Mouse (Mus musculus) testis, adult 2 months (tissue): ENCODE results near the gene Dennd6b. TPM values are rescaled to one million over a fixed set of nuclear protein-coding genes. Genes with fewer than 3 reads are reported as not detected.

Experiments
- H3K27ac ChIP-seq: fragments of 200-500 bp; 2 replicates; pipeline ENCODE4 v1.5.1; 2012; ENCODE audit warnings: low read depth, low read length; ENCODE audit not compliant: control insufficient read depth, insufficient read depth
- H3K27me3 ChIP-seq: fragments of 200-500 bp; 2 replicates; pipeline ENCODE4 v1.6.1; 2012; ENCODE audit warnings: mild to moderate bottlenecking, low read length, moderate library complexity; ENCODE audit not compliant: control insufficient read depth, insufficient read depth
- H3K36me3 ChIP-seq: fragments of 200-500 bp; 2 replicates; pipeline ENCODE4 v1.6.1; 2012; ENCODE audit warnings: mild to moderate bottlenecking, low read length; ENCODE audit not compliant: control insufficient read depth, insufficient read depth
- H3K4me1 ChIP-seq: fragments of 200-500 bp; 2 replicates; pipeline ENCODE4 v1.6.1; 2012; ENCODE audit warnings: low read length; ENCODE audit not compliant: control insufficient read depth, insufficient read depth
- H3K4me3 ChIP-seq: fragments of 200-500 bp; 2 replicates; pipeline ENCODE4 v1.5.1; 2012; ENCODE audit warnings: low read depth, mild to moderate bottlenecking, low read length, moderate library complexity, mixed read lengths; ENCODE audit not compliant: control insufficient read depth
- CTCF ChIP-seq: fragments of 200-500 bp; IDR thresholded peaks from 2 replicates; pipeline ENCODE4 v1.5.1; 2012; ENCODE audit warnings: low read depth, mild to moderate bottlenecking, inconsistent platforms, low read length, moderate library complexity; ENCODE audit not compliant: control insufficient read depth, insufficient read depth, insufficient replicate concordance
- POLR2A ChIP-seq: fragments of 200-500 bp; IDR thresholded peaks from 2 replicates; pipeline ENCODE4 v1.6.1; 2012; ENCODE audit warnings: low read depth, mild to moderate bottlenecking, inconsistent platforms, low read length, moderate library complexity; ENCODE audit not compliant: control insufficient read depth
- polyA plus RNA-seq: library from polyadenylated mRNA; depleted of rRNA; stranded (reverse); fragments of >200 nt; gene quantifications from 2 replicates; pipeline ENCODE4 v1.2.3, GENCODE M21; 2012

Dennd6b gene
- polyA plus RNA-seq, 1 experiment = 55.5 TPM

DNA sequence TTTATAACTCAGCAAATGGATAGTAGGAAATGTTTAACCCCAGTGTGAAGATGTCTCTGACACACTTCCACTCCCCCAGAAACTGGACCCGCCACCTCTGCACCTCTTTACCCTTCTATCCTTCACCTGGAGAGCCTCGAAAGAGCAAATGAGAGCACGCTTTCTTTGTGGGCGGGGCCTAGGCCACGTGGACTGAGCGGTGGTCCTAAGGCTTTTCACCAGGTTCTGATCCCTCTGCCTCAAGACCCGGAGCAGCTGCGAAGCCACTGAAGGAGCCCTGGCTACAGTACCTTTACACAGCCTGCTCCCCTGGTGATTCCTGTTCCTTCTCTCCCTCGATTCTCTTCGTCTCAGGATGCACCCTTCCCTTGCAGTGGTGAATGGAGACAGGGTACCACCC is 48.8 kb downstream of the Dennd6b start:
- Histone ChIP-seq H3K4me3 (no peak overlapping the region), H3K27me3 (no peaks in the 10 kb centered on the region; the same call in 1 of the 2 replicates)

DNA sequence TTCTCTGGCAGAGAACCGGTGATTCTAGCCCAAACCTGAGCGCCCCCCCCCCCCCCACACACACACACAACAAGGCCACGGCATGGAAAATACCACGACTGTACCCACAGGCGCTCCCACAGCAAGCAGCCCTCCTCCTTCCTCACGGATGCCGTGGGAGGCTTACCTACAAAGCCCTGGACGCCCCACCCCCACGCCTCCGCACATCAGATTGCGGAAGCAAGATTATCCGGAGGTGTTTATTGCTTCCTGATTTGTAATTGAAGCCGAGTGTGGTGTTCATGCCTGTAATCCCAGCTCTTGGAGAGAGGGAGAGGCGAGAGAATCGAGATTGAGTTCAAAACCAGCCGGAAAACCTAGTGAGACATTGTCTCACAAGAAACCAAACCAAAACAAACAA is 49.3 kb downstream of the Dennd6b start:
- no peak overlapping the region for H3K27ac ChIP-seq
- TF ChIP-seq POLR2A (no peak), CTCF (no peak)

More for the DNA sequence above, 48.8 kb downstream of the Dennd6b start:
- Histone ChIP-seq H3K4me1 (peaks cover 40% of the 10 kb centered on the region), H3K27ac (no peak overlapping the region), H3K36me3 (no peaks in the 10 kb centered on the region)
- no peak for TF ChIP-seq CTCF
- no peak for TF ChIP-seq POLR2A

DNA sequence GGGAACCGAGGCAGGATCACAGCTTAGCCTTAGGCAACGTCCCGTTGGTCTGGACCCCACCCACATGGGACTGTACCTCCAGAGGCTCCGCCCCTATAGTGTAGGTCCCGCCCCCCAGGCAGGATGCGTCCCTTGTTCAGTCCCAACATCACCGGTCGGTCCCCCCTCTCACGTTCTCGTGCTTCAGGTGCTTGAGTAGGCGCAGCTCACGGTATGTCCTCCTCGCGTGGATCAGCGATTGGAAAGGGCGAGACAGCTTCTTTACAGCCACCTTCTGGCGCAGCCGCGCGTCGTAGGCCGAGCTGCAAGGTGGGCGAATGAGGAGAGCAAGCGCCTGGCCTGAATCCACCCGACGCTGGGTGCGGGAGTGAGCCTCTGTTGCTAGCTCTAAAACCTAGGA is 49.8 kb downstream of the Dennd6b start:
- H3K4me3 ChIP-seq = peak overlapping the region; percentile 50
- H3K27ac ChIP-seq = no peak overlapping the region
- TF ChIP-seq POLR2A (no peak), CTCF (no peak; the same call in 1 of the 2 replicates)
- H3K4me1 ChIP-seq = peaks cover 36% of the 10 kb centered on the region
- H3K27me3 ChIP-seq = no peaks in the 10 kb centered on the region; the same call in 1 of the 2 replicates
- H3K36me3 ChIP-seq = no peaks in the 10 kb centered on the region

More for the DNA sequence above, 49.3 kb downstream of the Dennd6b start:
- Histone ChIP-seq H3K4me3 (no peak overlapping the region; the same call in 1 of the 2 replicates), H3K4me1 (peaks cover 36% of the 10 kb centered on the region), H3K36me3 (no peaks in the 10 kb centered on the region), H3K27me3 (no peaks in the 10 kb centered on the region; the same call in 1 of the 2 replicates)

- H3K36me3 ChIP-seq = no peaks in the 10 kb centered on the region
- no peaks in the 10 kb centered on the region; the same call in 1 of the 2 replicates for H3K27me3 ChIP-seq
- no peak overlapping the region for H3K27ac ChIP-seq
- peaks cover 39% of the 10 kb centered on the region for H3K4me1 ChIP-seq
- H3K4me3 ChIP-seq = no peak overlapping the region; the same call in 1 of the 2 replicates
- TF ChIP-seq CTCF (no peak), POLR2A (no peak)
These were observed 50.4 kb downstream of the Dennd6b start for GRCm38 (mm10) chr15:89145813-89146350.

DNA sequence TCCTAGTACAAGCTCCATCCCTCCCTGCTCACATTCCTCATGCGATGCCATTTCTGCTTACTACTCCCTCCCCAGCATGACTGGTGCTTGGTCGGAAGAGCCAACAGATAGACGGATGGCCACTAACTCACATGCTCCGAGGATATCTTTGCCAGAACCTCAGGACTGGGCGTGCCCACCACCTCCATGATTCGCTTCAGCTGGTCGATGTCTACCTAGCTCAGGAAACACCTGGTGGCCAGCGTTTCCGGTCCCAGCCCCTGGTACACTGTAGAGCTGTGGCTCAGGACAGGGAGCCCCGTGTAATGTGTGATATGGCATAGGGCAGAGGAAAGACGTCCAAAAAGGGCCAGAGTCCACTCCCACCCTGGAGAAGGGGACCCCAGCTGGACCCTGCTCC is 51.3 kb downstream of the Dennd6b start:
- Histone ChIP-seq H3K27ac (no peak overlapping the region), H3K4me3 (no peak overlapping the region), H3K4me1 (peaks cover 46% of the 10 kb centered on the region), H3K36me3 (no peaks in the 10 kb centered on the region), H3K27me3 (no peaks in the 10 kb centered on the region; the same call in 1 of the 2 replicates)
- TF ChIP-seq POLR2A (no peak), CTCF (no peak)

GRCm38 (mm10) chr15:89143134-89143533 is 53.2 kb downstream of the Dennd6b start:
- no peaks in the 10 kb centered on the region; the same call in 1 of the 2 replicates for H3K27me3 ChIP-seq
- H3K4me3 ChIP-seq = no peak overlapping the region
- peaks cover 32% of the 10 kb centered on the region for H3K4me1 ChIP-seq
- H3K36me3 ChIP-seq = no peaks in the 10 kb centered on the region
- no peak for TF ChIP-seq POLR2A
- no peak for TF ChIP-seq CTCF
- no peak overlapping the region for H3K27ac ChIP-seq

- Histone ChIP-seq H3K36me3 (no peaks in the 10 kb centered on the region), H3K27ac (no peak overlapping the region), H3K27me3 (no peaks in the 10 kb centered on the region; the same call in 1 of the 2 replicates), H3K4me3 (no peak overlapping the region), H3K4me1 (peaks cover 25% of the 10 kb centered on the region)
- TF ChIP-seq POLR2A = no peak
- TF ChIP-seq CTCF = no peak
These were observed 54.4 kb downstream of the Dennd6b start for GRCm38 (mm10) chr15:89141905-89142304.
